Mouse (Mus musculus) layer of hippocampus, postnatal 25 days (tissue): ENCODE results near the gene Atf5. TPM values are rescaled to one million over a fixed set of nuclear protein-coding genes. Genes with fewer than 3 reads are reported as not detected.
A peak's percentile ranks its signal among the peaks of the same experiment; 100 is the strongest.

Experiments
- DNase-seq, 2 experiments: peaks; one replicate each; pipeline ENCODE4 v3.0.0; 2022; ENCODE audit warnings: mixed read lengths in 2 of 2, low spot score in 1 of 2; ENCODE audit errors: extremely low spot score in 1 of 2
- total RNA-seq, 2 experiments: library from RNA; stranded (reverse); gene quantifications; 2 replicates each; pipeline ENCODE4 v1.2.3; 2021

Gene Atf5
- total RNA-seq, 2 experiments from 2014 or later: 26.7 to 31.2 TPM

DNA sequence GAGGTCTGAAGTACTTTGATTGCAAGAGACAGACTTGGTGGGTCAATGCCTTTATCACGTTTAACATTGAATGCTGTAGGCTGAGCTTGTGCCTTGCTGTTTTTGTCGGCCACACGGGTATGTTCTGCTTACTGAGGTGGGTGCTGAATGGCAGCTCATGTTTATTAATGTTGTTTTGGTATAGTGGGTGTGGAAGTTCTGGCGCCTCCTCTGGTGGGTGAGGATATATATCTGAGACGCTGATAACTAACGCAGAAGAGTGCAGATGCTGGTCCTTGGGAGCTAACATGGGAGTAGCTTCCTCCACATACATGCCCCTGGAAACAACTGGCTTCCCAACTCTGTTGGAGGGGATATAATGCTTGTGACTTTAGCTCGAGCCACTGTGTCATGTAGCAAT lies 7.0 kb upstream of the Atf5 start:
- no peak for DNase-seq

GRCm38 (mm10) chr7:44821666-44822448 lies 5.4 kb upstream of the Atf5 start:
- peak in 1 of 2 experiments; percentile 1 for DNase-seq

DNA sequence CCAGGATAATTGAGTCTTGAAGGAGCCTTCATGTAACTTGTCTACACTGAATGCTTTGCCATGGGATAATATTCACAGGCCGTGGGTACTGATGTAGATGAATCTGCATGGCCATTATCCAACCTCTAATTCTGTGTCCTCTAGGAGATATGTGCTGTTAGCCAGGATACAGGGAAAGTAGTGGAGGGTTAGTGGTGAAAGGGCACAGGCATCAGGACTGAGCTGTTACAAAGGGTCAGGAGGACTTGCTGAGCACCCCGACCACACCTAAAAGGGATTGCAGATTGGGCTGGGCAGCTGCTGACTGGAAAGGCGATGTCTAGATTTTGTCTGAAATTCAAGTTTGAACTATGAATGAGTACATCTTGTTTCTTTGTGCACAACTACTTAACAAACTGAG lies 4.1 kb upstream of the Atf5 start:
- no peak for DNase-seq

DNA sequence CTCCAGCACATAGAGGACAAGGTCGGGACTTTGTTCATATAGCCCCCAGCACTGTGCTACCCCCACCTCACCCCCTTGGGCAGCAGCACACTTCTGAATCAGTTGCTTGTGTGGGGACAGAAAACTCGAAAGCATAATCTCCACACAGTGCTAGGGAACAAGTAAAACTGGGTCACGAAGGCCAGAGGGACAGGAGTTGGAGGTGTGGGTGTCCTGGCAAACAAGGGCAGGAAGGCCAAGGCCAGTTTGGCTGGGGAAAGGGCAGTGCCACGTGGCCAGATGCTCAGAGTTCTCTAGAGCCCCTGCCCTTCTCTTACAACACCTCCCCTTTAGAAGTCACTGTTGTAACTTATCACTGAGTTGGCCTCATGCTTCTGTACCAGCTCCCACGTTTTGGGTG lies 3.4 kb upstream of the Atf5 start:
- DNase-seq: no peak

GRCm38 (mm10) chr7:44819391-44819790 lies 2.9 kb upstream of the Atf5 start:
- no peak for DNase-seq

- peak in 1 of 2 experiments; percentile 53 for DNase-seq
Measured at GRCm38 (mm10) chr7:44818751-44819235, 2.3 kb upstream of the Atf5 start.

GRCm38 (mm10) chr7:44818164-44818563 lies 1.7 kb upstream of the Atf5 start:
- DNase-seq: no peak

DNA sequence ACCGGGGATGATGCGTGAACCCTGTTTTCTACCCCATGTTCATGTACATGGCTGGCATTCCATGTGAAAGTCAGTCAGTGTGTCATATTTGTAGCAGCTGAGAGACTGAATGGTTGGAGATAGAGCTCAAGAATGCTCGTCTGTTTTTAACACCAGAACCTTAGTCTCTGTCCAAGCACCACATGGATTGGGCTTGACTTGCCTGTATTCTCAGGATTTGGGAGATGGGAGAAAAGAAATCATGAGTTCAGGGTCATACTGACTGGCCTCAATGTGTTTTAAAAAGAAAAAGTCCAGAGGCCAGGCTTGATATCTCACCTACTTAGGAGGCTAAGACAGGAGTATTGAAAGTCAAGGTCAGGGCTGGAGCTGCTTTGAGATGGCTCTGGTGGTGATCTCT lies 983 bp upstream of the Atf5 start:
- no peak for DNase-seq

DNA sequence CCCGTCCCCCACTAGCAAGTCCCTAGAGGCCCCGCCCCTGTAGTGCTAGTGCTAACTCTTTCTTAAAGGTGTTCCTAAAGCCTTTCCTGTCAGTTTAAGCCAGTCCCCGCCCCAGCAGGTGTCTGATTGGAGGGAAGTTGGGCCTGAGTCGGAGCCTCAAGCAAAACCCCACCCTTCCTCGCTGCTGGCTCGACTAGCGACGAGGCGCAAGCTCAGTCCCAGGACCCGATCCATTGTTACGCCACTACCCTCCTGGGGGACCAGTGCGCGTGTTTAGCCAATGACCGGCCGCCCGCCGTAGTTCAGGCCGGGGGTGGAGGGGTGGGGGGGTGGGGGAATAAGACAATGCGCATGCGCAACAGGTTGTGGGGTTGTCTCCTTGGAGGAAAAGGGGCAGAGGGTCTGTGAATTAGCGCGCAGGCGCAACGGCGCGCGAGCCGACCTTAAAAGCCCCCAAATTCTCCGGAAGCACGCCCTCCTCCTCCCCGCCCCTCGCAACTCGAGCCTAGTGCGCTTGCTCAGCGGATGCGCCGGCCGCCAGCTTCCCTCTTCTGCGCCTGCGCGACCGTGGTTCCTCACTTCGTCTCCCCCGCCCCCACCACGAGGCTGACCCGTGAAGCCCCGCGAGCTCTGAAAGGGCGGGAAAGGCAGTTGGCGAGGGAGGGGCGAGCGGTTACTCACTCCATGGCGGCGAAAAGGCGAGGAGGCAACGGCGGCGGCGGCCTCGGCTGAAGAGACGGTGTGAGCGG lies 563 bp downstream of the Atf5 start, which contains the start of the genes Nup62 and Il4i1:
TSS of gene Nup62 (plus strand) at position 368 of the 749 bp plus-strand sequence.
TSS of gene Il4i1 (plus strand) at position 667 of the 749 bp plus-strand sequence.
- DNase-seq: peak; percentile 96 to 98

DNA sequence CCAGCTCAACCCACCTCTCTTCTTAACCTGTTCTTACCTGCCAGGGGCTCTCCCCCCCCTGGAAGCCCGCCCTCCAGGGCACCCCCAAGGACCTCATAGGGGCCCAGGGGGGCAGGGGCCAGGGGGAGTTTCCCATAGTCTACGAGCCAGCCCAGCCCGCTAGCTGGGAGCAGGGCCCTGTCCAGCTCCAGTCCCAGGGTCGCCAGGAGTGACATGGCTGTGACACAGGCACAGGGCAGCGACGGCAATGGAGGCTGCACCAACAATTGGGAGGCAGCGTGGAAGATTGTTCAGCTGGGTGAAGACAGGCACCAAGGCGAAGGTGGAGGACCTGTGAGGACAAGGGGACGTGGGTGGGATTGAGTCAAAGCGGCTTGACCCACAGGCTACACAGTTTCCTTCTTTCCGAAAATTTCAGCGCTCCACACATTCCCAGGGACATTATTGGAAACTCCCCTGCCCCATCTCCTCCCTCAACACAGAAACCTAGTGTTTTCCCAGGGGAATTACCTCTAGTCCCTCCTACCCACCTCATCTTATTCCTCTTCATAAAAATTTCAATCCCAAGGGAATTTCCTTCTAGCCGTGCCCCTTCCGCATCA lies 1.4 kb downstream of the Atf5 start:
- DNase-seq: no peak

DNA sequence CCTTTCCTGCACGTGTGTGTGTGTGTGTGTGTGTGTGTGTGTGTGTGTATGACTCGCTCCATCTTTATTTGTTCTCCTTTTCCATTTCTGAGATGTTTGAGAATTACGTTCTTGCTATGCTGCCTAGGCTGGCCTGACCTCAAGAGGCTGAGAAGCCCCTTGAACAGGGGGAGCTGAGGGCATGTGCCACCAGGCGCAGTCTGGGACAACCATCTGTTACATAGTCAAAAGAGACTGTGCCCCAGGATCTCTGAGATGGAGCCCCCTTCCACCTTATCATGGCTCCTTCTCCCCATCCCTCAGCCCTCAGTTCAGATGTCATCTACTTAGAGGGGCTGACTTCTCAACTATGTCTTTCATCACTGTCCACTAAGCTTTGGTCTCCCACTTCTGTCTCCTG lies 2.0 kb downstream of the Atf5 start:
- no peak for DNase-seq

DNA sequence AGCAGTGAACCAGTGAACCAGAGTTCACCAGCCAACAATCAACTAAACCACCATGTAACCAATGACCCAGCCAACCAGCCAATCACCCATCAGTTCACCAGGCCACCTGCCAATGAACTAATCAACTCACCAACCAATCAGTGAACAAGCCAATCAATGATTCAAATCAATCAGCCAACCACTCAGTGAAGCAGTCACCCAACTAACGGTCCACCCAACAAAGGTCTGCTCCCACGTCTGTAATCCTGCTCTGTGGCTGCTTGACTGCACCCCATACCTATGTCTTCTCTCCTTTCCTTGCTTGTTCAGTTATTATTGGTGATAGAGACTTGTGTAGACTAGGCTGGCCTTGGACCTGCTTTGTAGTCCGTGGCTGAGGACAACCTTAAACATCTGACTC lies 2.5 kb downstream of the Atf5 start:
- DNase-seq: no peak

DNA sequence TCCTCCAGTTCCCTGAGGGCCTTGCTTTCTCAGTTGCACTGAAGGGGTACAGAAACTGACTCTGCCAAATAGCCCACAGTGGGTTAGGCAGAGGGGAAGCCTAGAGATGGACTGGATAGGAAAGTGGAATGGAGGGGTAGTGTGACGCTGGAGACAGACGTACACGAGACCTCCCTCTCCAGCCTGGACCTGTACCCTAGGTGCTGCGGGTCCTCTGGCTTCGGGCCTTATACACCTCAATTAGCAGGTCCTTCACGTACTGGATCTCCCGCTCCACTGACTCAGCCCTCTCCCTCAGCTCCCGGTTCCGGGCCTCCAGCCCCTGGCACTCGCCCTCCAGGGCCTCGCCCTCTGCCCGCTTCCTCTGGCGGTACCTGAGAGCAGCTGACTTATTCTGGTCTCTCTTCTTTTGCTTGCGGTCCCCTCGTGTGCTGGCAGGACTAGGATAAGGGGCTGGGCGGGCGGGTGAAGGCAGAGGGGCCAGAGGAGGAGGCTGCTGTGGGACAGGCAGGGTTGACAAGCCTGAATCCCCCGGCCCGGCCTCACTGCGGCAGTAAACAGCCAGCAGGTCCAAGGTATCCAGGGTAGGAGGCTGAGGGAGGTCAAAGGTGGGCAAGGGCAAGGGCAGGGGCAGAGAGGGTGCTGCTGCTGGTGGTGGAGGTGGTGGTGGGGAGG lies 3.7 kb downstream of the Atf5 start:
- DNase-seq: no peak

GRCm38 (mm10) chr7:44810819-44811557 lies 5.5 kb downstream of the Atf5 start:
- DNase-seq: no peak

- no peak for DNase-seq
Measured at GRCm38 (mm10) chr7:44810365-44810764, 6.1 kb downstream of the Atf5 start.

DNA sequence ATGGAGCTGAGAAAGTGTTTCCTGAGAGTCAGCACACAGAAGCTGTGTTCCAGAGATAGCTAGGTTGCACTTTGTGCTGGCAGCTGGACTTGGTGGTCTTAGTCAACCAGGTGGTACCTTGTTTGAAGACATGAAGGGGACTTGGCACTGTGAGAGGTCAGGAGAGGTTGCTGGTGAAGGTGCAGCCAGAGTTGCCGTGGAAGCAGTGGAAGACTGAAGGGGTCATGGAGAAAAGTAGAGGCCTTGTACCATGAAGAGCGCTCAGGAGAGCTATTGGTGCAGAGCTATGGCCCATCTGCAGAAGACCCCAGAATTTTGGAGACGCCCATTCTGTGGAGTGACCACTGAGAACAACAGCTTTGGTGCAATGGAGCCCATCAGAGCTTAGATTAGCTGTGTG lies 7.0 kb downstream of the Atf5 start:
- DNase-seq: no peak

- no peak for DNase-seq
Measured at GRCm38 (mm10) chr7:44808927-44809326, 7.5 kb downstream of the Atf5 start.

GRCm38 (mm10) chr7:44792781-44793180 lies 23.7 kb downstream of the Atf5 start:
- DNase-seq: no peak

DNA sequence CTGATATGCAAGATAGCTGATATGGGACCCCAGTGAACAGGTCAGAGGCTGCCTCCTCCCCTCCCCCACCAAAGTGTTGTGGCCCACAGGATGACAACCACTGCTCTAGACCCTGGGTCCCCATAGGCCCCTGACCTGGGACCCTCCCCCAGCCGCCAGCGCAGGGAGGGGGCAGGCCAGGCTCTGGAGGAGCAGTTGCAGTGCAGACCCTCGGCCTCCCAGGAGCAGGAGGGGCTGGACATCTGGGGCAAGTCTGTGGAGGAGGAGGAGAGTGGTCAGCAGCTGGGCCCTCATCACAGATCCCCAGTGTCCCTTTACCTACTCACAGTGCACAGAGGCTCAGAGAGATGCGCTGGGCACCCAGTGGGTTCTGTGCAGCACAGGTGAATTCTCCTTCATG lies 26.4 kb downstream of the Atf5 start:
- no peak for DNase-seq

DNA sequence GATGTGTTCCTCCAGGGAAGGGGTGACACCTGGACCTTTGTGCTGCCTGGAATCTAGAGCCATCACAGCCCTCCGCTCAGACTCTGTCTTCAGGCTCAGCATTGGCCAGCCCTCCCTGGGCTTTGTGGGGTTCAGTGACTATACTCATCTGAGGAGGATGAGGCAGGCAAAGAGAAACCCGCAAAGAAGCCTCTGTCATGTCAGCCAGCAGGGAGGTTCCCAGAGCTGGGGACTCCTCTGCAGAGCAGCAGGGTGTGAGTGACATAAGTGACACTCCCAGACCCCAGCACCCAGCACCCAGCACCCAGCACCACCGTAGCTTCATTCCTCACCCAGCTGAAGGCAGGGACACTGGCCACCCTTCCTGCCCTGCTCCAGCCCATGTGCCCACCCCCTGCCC lies 26.9 kb downstream of the Atf5 start:
- DNase-seq: no peak
